Mouse (Mus musculus): Measurements from ENCODE around the gene Sh3rf3.

GRCm38 (mm10) chr10:58869836-58870235, 56.7 kb downstream of the Sh3rf3 start:
- no peak for TF ChIP-seq CTCF (IDR thresholded peaks at IDR 0.05; ENCODE audit: low read depth)
- no peak for TF ChIP-seq EP300 (IDR thresholded peaks at IDR 0.05; ENCODE audit: low read depth)
